Comparison of ENCODE assay signal across 15 mouse cellular contexts in genomic region chr17:17403578-17404112, GRCm38 (mm10). TPM values are rescaled to one million over a fixed set of nuclear protein-coding genes. Genes with fewer than 3 reads are reported as not detected.
A peak's percentile ranks its signal among the peaks of the same experiment; 100 is the strongest.
DNase-seq lines count a peak whose midpoint lies in the region; ATAC-seq and TF ChIP-seq lines count a peak whose summit lies in the region.
"Had no signal": no experiment of that assay in that cellular context is flagged by ENCODE, and none has a peak within 500 bp of the region (broad histone marks: within the 10 kb centered on the region; RNA-seq: fewer than 3 reads in every experiment).

No protein-coding gene starts in this region.

- peak overlapping the region; percentile 29 for H3K4me2 ChIP-seq in embryonic facial prominence, embryonic 12.5 days (replicated peaks)
- H3K4me2 ChIP-seq in hindbrain, embryonic 12.5 days (replicated peaks) = peak overlapping the region; percentile 35
- no peak overlapping the region for H3K4me2 ChIP-seq in stomach, postnatal 0 days (replicated peaks; ENCODE audit: low read depth)
- H3K4me2 ChIP-seq in heart, embryonic 12.5 days = no peak overlapping the region
- H3K4me2 ChIP-seq: liver, embryonic 12.5 days had no signal

- no peak overlapping the region for H3K9ac ChIP-seq in embryonic facial prominence, embryonic 12.5 days
- no peak overlapping the region for H3K9ac ChIP-seq in hindbrain, embryonic 12.5 days
- no peak overlapping the region for H3K9ac ChIP-seq in stomach, postnatal 0 days (ENCODE audit: low read length)
- no peak overlapping the region for H3K9ac ChIP-seq in heart, embryonic 12.5 days
- H3K9ac ChIP-seq: heart, embryonic 15.5 days; liver, embryonic 12.5 days had no signal

- DNase-seq in midbrain, embryonic 10.5 days (ENCODE audit: low spot score) = no peak
- no peak for DNase-seq in stomach, postnatal 0 days (ENCODE audit: low spot score)
- DNase-seq in cerebellum, adult 2 months = no peak
- DNase-seq: adrenal gland, postnatal 36 days; cerebellum, adult 18-20 months; gastrocnemius, postnatal 36 days; kidney, adult 18-20 months; layer of hippocampus, adult 9-11 months had no signal

- no peaks in the 10 kb centered on the region for H3K9me3 ChIP-seq in embryonic facial prominence, embryonic 12.5 days
- no peaks in the 10 kb centered on the region for H3K9me3 ChIP-seq in hindbrain, embryonic 12.5 days (replicated peaks)
- H3K9me3 ChIP-seq in midbrain, embryonic 10.5 days (replicated peaks) = no peaks in the 10 kb centered on the region
- H3K9me3 ChIP-seq in stomach, postnatal 0 days (ENCODE audit: control insufficient read depth, low read length) = no peaks in the 10 kb centered on the region
- H3K9me3 ChIP-seq in heart, embryonic 12.5 days (replicated peaks) = no peaks in the 10 kb centered on the region
- H3K9me3 ChIP-seq: heart, embryonic 15.5 days; liver, embryonic 12.5 days had no signal

- no peaks in the 10 kb centered on the region for H3K36me3 ChIP-seq in embryonic facial prominence, embryonic 12.5 days
- H3K36me3 ChIP-seq in hindbrain, embryonic 12.5 days = no peaks in the 10 kb centered on the region
- H3K36me3 ChIP-seq in midbrain, embryonic 10.5 days = peaks cover 5% of the 10 kb centered on the region; the same call in 1 of the 2 replicates
- H3K36me3 ChIP-seq in stomach, postnatal 0 days (ENCODE audit: control insufficient read depth, insufficient read depth, low read length) = no peaks in the 10 kb centered on the region
- no peaks in the 10 kb centered on the region for H3K36me3 ChIP-seq in heart, embryonic 12.5 days
- H3K36me3 ChIP-seq: heart, embryonic 15.5 days; liver, embryonic 12.5 days had no signal

- TF ChIP-seq EP300 in stomach, postnatal 0 days (optimal IDR thresholded peaks at IDR 0.05) = no peak

- peak overlapping the region; percentile 25 for H3K4me3 ChIP-seq in cortical plate, adult 2 months (ENCODE audit: insufficient read depth, low read length)
- H3K4me3 ChIP-seq in embryonic facial prominence, embryonic 12.5 days = 0 out of 2 replicates have a peak overlapping the region, but pooled peaks have one; percentile 4
- peak overlapping the region; percentile 3; the same call in 1 of the 2 replicates for H3K4me3 ChIP-seq in hindbrain, embryonic 12.5 days
- H3K4me3 ChIP-seq in midbrain, embryonic 10.5 days = peak overlapping the region; percentile 56
- no peak overlapping the region for H3K4me3 ChIP-seq in stomach, postnatal 0 days (ENCODE audit: low read depth, low read length)
- H3K4me3 ChIP-seq in heart, embryonic 12.5 days = no peak overlapping the region
- no peak overlapping the region for H3K4me3 ChIP-seq in cerebellum, adult 2 months (replicated peaks; ENCODE audit: insufficient read depth, low read depth, low read length)
- H3K4me3 ChIP-seq: heart, embryonic 15.5 days; liver, embryonic 12.5 days had no signal

- TF ChIP-seq POLR2A in cortical plate, adult 2 months (IDR thresholded peaks at IDR 0.05; ENCODE audit: extremely low read depth, insufficient read depth, low read length) = no peak
- TF ChIP-seq POLR2A in cerebellum, adult 2 months (IDR thresholded peaks at IDR 0.05; ENCODE audit: borderline replicate concordance, insufficient read depth, low read length) = no peak

- TF ChIP-seq CTCF in cortical plate, adult 2 months (IDR thresholded peaks at IDR 0.05; ENCODE audit: extremely low read depth, insufficient read depth, low read length) = no peak
- no peak for TF ChIP-seq CTCF in stomach, postnatal 0 days (IDR thresholded peaks at IDR 0.05; ENCODE audit: low read depth)
- TF ChIP-seq CTCF in cerebellum, adult 2 months (IDR thresholded peaks at IDR 0.05; ENCODE audit: borderline replicate concordance, insufficient read depth, low read depth, low read length) = no peak

- no peak overlapping the region for H3K27ac ChIP-seq in cortical plate, adult 2 months (ENCODE audit: insufficient read depth, low read length)
- 0 out of 2 replicates have a peak overlapping the region, but pooled peaks have one; percentile 63 for H3K27ac ChIP-seq in embryonic facial prominence, embryonic 12.5 days
- no peak overlapping the region for H3K27ac ChIP-seq in hindbrain, embryonic 12.5 days
- H3K27ac ChIP-seq in midbrain, embryonic 10.5 days (replicated peaks) = peak overlapping the region; percentile 80
- H3K27ac ChIP-seq in stomach, postnatal 0 days (replicated peaks) = no peak overlapping the region
- H3K27ac ChIP-seq in heart, embryonic 12.5 days (ENCODE audit: poor library complexity, severe bottlenecking) = no peak overlapping the region
- H3K27ac ChIP-seq in cerebellum, adult 2 months (ENCODE audit: insufficient read depth, low read length) = no peak overlapping the region
- H3K27ac ChIP-seq: heart, embryonic 15.5 days; liver, embryonic 12.5 days had no signal

- no peak for ATAC-seq in embryonic facial prominence, embryonic 12.5 days (ENCODE audit: insufficient number of reproducible peaks, insufficient read depth, low FRiP score, low TSS enrichment)
- no peak for ATAC-seq in hindbrain, embryonic 12.5 days (ENCODE audit: low FRiP score)
- ATAC-seq in stomach, postnatal 0 days (ENCODE audit: low FRiP score, low TSS enrichment) = no peak
- ATAC-seq in heart, embryonic 12.5 days (ENCODE audit: insufficient number of reproducible peaks, low FRiP score) = no peak
- ATAC-seq: liver, embryonic 12.5 days had no signal

- no peaks in the 10 kb centered on the region for H3K27me3 ChIP-seq in embryonic facial prominence, embryonic 12.5 days
- H3K27me3 ChIP-seq in hindbrain, embryonic 12.5 days = no peaks in the 10 kb centered on the region
- H3K27me3 ChIP-seq in midbrain, embryonic 10.5 days (ENCODE audit: low read depth, poor library complexity, severe bottlenecking) = no peaks in the 10 kb centered on the region
- no peaks in the 10 kb centered on the region for H3K27me3 ChIP-seq in stomach, postnatal 0 days (ENCODE audit: control insufficient read depth, insufficient read depth, low read length)
- H3K27me3 ChIP-seq in heart, embryonic 12.5 days (replicated peaks) = no peaks in the 10 kb centered on the region
- no peaks in the 10 kb centered on the region for H3K27me3 ChIP-seq in cerebellum, adult 2 months (ENCODE audit: control insufficient read depth, insufficient read depth, low read length)
- H3K27me3 ChIP-seq: heart, embryonic 15.5 days; liver, embryonic 12.5 days had no signal

- 20% methylated on average over 3 of the region's 3 CpGs for WGBS in embryonic facial prominence, embryonic 12.5 days
- WGBS in hindbrain, embryonic 12.5 days = 27% methylated on average over 3 of the region's 3 CpGs
- WGBS in midbrain, embryonic 10.5 days = 24% methylated on average over 3 of the region's 3 CpGs
- WGBS in stomach, postnatal 0 days = 28% methylated on average over 3 of the region's 3 CpGs
- 25% methylated on average over 3 of the region's 3 CpGs for WGBS in heart, embryonic 12.5 days
- WGBS in cerebellum, adult 2 months = 68% methylated on average over 3 of the region's 3 CpGs

- H3K4me1 ChIP-seq in cortical plate, adult 2 months (ENCODE audit: control insufficient read depth, insufficient read depth, low read length) = no peaks in the 10 kb centered on the region
- peaks cover 13% of the 10 kb centered on the region; the same call in 1 of the 2 replicates for H3K4me1 ChIP-seq in embryonic facial prominence, embryonic 12.5 days
- no peaks in the 10 kb centered on the region for H3K4me1 ChIP-seq in hindbrain, embryonic 12.5 days
- peaks cover 63% of the 10 kb centered on the region for H3K4me1 ChIP-seq in midbrain, embryonic 10.5 days
- no peaks in the 10 kb centered on the region for H3K4me1 ChIP-seq in stomach, postnatal 0 days (replicated peaks; ENCODE audit: control insufficient read depth, insufficient read depth)
- no peaks in the 10 kb centered on the region for H3K4me1 ChIP-seq in heart, embryonic 12.5 days (replicated peaks)
- no peaks in the 10 kb centered on the region for H3K4me1 ChIP-seq in cerebellum, adult 2 months (ENCODE audit: control insufficient read depth, insufficient read depth, low read length)
- H3K4me1 ChIP-seq: liver, embryonic 12.5 days had no signal

RNA-seq across cellular contexts. Expression of gene Lix1, which starts 1.2 kb away (rescaled TPM):
- polyA plus RNA-seq in cortical plate, adult 2 months (2012; rRNA removed) = 46.0 and 46.7 TPM in 2 replicates
- 50.3 and 50.9 TPM in 2 replicates for polyA plus RNA-seq in embryonic facial prominence, embryonic 12.5 days (2016; fragmentation: Nextera tagmentation; extraction: Ambion mirVana)
- polyA plus RNA-seq in hindbrain, embryonic 12.5 days (2016; fragmentation: Nextera tagmentation; extraction: Ambion mirVana) = 18.6 and 18.9 TPM in 2 replicates
- polyA plus RNA-seq in midbrain, embryonic 10.5 days (2016; fragmentation: Nextera tagmentation; extraction: Ambion mirVana) = 82.7 and 96.2 TPM in 2 replicates
- 4.8 and 5.3 TPM in 2 replicates for polyA plus RNA-seq in stomach, postnatal 0 days (2015; fragmentation: Nextera tagmentation; extraction: Ambion mirVana)
- 4.5 TPM in 2 replicates for polyA plus RNA-seq in heart, embryonic 12.5 days (2016; fragmentation: Nextera tagmentation; extraction: Ambion mirVana)
- polyA plus RNA-seq in cerebellum, adult 2 months (2012; rRNA removed) = 8.4 and 9.6 TPM in 2 replicates
- polyA plus RNA-seq: small intestine, adult 2 months had no signal

RNA-seq across cellular contexts. Expression of gene Riok2, which starts 29.5 kb away (rescaled TPM):
- 20.5 and 22.4 TPM in 2 replicates for polyA plus RNA-seq in cortical plate, adult 2 months (2012; rRNA removed)
- 33.0 and 33.5 TPM in 2 replicates for polyA plus RNA-seq in embryonic facial prominence, embryonic 12.5 days (2016; fragmentation: Nextera tagmentation; extraction: Ambion mirVana)
- 26.7 and 27.5 TPM in 2 replicates for polyA plus RNA-seq in hindbrain, embryonic 12.5 days (2016; fragmentation: Nextera tagmentation; extraction: Ambion mirVana)
- polyA plus RNA-seq in midbrain, embryonic 10.5 days (2016; fragmentation: Nextera tagmentation; extraction: Ambion mirVana) = 28.5 and 28.7 TPM in 2 replicates
- polyA plus RNA-seq in stomach, postnatal 0 days (2015; fragmentation: Nextera tagmentation; extraction: Ambion mirVana) = 13.9 and 14.9 TPM in 2 replicates
- 22.5 and 23.4 TPM in 2 replicates for polyA plus RNA-seq in heart, embryonic 12.5 days (2016; fragmentation: Nextera tagmentation; extraction: Ambion mirVana)
- 25.9 and 27.5 TPM in 2 replicates for polyA plus RNA-seq in cerebellum, adult 2 months (2012; rRNA removed)

Comparison
In these comparisons a context has a peak if more than half of its experiments do, and no peak if none do; other contexts are left out.
1. H3K27ac ChIP-seq: peak in embryonic facial prominence, embryonic 12.5 days (single experiment) and midbrain, embryonic 10.5 days (single experiment); none in cortical plate, adult 2 months (single experiment), hindbrain, embryonic 12.5 days (single experiment), stomach, postnatal 0 days (single experiment), heart, embryonic 12.5 days (single experiment) and cerebellum, adult 2 months (single experiment).
2. H3K4me3 ChIP-seq: peak in cortical plate, adult 2 months (single experiment), embryonic facial prominence, embryonic 12.5 days (single experiment), hindbrain, embryonic 12.5 days (single experiment) and midbrain, embryonic 10.5 days (single experiment); none in stomach, postnatal 0 days (single experiment), heart, embryonic 12.5 days (single experiment) and cerebellum, adult 2 months (single experiment).
3. H3K4me2 ChIP-seq: peak in embryonic facial prominence, embryonic 12.5 days (single experiment) and hindbrain, embryonic 12.5 days (single experiment); none in stomach, postnatal 0 days (single experiment) and heart, embryonic 12.5 days (single experiment).